Mouse (Mus musculus) stomach, postnatal 0 days (tissue): Measurements from ENCODE around the gene Sh3bgrl2. TPM values are rescaled to one million over a fixed set of nuclear protein-coding genes. Genes with fewer than 3 reads are reported as not detected.

Experiments used
- ATAC-seq: fragments of 200-750 bp; cut with Nextera tagmentation; 2 replicates; pipeline ENCODE4 v1.8.0; 2017; ENCODE audit not compliant: low FRiP score, low TSS enrichment
- DNase-seq: peaks from one replicate; pipeline ENCODE4 v3.0.0-alpha.2; 2016; ENCODE audit warnings: low spot score
- H3K27ac ChIP-seq: fragments of 300-500 bp; sonication (generic); replicated peaks from 2 replicates; pipeline ENCODE4 v1.5.1; 2014; ENCODE audit warnings: mild to moderate bottlenecking, control low read depth
- H3K27me3 ChIP-seq: fragments of 300-500 bp; sonication (generic); 2 replicates; pipeline ENCODE4 v1.6.1; 2014; ENCODE audit warnings: low read length; ENCODE audit not compliant: control insufficient read depth, insufficient read depth
- H3K36me3 ChIP-seq: fragments of 300-500 bp; sonication (generic); 2 replicates; pipeline ENCODE4 v1.6.1; 2014; ENCODE audit warnings: low read length, mixed read lengths; ENCODE audit not compliant: control insufficient read depth, insufficient read depth
- H3K4me1 ChIP-seq: fragments of 300-500 bp; sonication (generic); replicated peaks from 2 replicates; pipeline ENCODE4 v1.6.1; 2014; ENCODE audit warnings: antibody characterized with exemption; ENCODE audit not compliant: control insufficient read depth, insufficient read depth
- H3K4me2 ChIP-seq: fragments of 300-500 bp; sonication (generic); replicated peaks from 2 replicates; pipeline ENCODE4 v1.6.1; 2014; ENCODE audit warnings: low read depth, mild to moderate bottlenecking, control low read depth, moderate library complexity
- H3K4me3 ChIP-seq: fragments of 300-500 bp; sonication (generic); 2 replicates; pipeline ENCODE4 v1.5.1; 2014; ENCODE audit warnings: low read depth, low read length, control low read depth
- H3K9ac ChIP-seq: fragments of 300-500 bp; sonication (generic); 2 replicates; pipeline ENCODE4 v1.6.1; 2014; ENCODE audit warnings: mild to moderate bottlenecking, low read length, control low read depth, mixed read lengths
- H3K9me3 ChIP-seq: fragments of 300-500 bp; sonication (generic); 2 replicates; pipeline ENCODE4 v1.6.1; 2016; ENCODE audit warnings: low read length; ENCODE audit not compliant: control insufficient read depth
- CTCF ChIP-seq: IDR thresholded peaks from 2 replicates; pipeline ENCODE4 v1.5.1; 2016; ENCODE audit warnings: antibody characterized with exemption, low read depth, mild to moderate bottlenecking, moderate library complexity
- EP300 ChIP-seq: optimal IDR thresholded peaks from 2 replicates; pipeline ENCODE3; 2016; ENCODE audit warnings: antibody characterized with exemption
- WGBS: fragments of 180-500 bp; shearing (Covaris S2); extraction: QIAGEN DNeasy Blood & Tissue Kit; methylation state at CpG from one replicate; pipeline ENCODE4 v1.1.7; 2014; 5-methylcytosine and 5-hydroxymethylcytosine counted together
- polyA plus RNA-seq: library from polyadenylated mRNA; unstranded; fragments of >200 nt; fragmentation: Nextera tagmentation; extraction: Ambion mirVana; gene quantifications from 2 replicates; pipeline ENCODE4 v1.2.1, GENCODE M21; 2015

Gene Sh3bgrl2
- polyA plus RNA-seq, 1 experiment from 2014 or later, result 114 TPM

DNA sequence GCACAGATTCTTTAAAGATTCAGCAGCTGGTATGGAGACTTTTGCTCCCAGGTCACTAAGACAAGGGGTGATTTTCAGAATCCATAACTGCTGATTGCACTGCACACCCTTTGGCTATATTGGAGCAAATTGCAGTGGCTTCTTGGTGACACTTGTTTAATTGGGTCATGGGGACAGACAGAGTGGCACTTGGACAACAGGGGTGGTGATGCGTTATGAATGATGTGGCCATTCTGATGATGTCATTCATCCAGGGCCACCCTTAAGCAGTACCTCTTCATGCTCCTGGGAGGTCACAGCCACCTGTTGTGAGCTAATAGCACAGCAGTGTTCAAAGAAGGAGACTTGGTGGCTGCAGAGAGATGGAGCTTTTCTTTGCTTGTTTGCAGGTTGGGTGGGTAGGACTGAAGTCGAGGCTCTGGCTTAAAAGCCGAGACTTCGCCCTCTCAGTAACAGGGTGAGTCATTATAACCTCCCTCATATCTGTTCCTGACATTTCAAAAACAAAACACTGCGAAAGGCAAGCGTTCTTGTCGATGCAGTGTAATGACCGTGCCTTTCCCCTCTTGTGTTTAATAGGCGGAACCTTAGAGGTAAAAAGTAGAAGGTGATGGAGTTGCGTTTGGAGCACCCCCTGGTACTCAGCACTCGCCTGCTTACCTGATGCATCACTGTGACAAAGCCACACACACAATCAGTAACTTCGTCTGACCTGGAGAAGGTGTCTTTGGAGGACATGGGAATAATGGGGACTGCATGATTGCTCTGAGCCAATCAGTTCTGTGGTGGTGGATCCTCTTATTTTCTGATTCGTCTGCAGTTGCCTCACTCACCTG is 48.7 kb downstream of the Sh3bgrl2 start:
- H3K36me3 ChIP-seq, result no peaks in the 10 kb centered on the region
- H3K4me3 ChIP-seq, result no peak overlapping the region
- no peak overlapping the region; the same call in 1 of the 2 replicates for H3K27ac ChIP-seq
- no peak overlapping the region for H3K4me2 ChIP-seq
- no peak for DNase-seq
- H3K9ac ChIP-seq, result no peak overlapping the region
- no peaks in the 10 kb centered on the region for H3K4me1 ChIP-seq
- H3K9me3 ChIP-seq, result no peaks in the 10 kb centered on the region
- no peaks in the 10 kb centered on the region for H3K27me3 ChIP-seq
- TF ChIP-seq EP300 (no peak), CTCF (no peak)
- WGBS, result 60% methylated on average over 13 of the region's 13 CpGs
- ATAC-seq, result peak; percentile 89

DNA sequence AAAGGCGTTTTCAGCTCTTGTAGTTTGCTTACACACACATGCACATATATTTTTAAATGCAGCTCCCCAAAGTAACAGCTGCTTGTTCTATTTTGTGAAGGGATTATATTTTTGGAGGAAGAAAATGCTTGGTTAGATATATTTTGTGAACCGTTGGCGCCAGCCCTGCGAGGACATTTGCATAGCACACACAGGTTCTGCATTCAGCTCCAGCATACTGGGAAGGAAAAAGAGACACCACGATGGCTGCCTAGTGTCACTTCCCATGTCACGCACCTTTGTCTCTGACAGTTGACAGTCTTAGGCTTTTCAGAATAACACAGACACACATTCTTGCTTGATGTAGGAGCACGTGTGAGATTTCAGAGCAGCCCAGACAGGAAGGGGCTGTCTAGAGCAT is 49.9 kb downstream of the Sh3bgrl2 start:
- WGBS, result 74% methylated on average over 7 of the region's 7 CpGs
- Histone ChIP-seq H3K9me3 (no peaks in the 10 kb centered on the region), H3K4me3 (no peak overlapping the region), H3K4me1 (no peaks in the 10 kb centered on the region), H3K4me2 (no peak overlapping the region), H3K27ac (no peak overlapping the region), H3K27me3 (no peaks in the 10 kb centered on the region), H3K9ac (no peak overlapping the region), H3K36me3 (no peaks in the 10 kb centered on the region)
- ATAC-seq (no peak), DNase-seq (no peak)
- TF ChIP-seq EP300 (no peak), CTCF (no peak)

DNA sequence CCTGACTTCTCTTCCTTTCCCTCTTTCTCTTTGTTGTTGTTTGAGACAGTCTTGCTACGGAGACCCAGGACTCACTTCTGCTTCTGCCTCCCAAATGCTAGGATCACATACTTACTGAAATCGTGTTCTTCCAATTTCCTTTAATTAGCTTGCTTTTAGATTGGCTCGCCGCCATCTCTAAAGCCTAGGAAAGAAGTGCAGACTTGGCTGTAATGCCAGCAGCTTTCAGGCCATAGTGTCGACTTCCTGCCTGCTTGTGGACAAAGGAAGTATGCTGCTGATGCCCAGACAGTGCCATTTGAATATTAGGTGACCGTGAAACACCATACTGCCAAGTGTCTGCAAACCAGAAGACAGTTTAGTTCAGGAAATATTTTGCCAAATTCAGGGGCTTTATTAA is 51.4 kb downstream of the Sh3bgrl2 start:
- WGBS, result 53% methylated on average over 6 of the region's 6 CpGs
- Histone ChIP-seq H3K27me3 (no peaks in the 10 kb centered on the region), H3K4me2 (no peak overlapping the region), H3K27ac (no peak overlapping the region), H3K9ac (no peak overlapping the region), H3K9me3 (no peaks in the 10 kb centered on the region), H3K4me3 (no peak overlapping the region), H3K4me1 (no peaks in the 10 kb centered on the region), H3K36me3 (no peaks in the 10 kb centered on the region)
- no peak for DNase-seq
- TF ChIP-seq CTCF (no peak), EP300 (no peak)
- no peak for ATAC-seq

DNA sequence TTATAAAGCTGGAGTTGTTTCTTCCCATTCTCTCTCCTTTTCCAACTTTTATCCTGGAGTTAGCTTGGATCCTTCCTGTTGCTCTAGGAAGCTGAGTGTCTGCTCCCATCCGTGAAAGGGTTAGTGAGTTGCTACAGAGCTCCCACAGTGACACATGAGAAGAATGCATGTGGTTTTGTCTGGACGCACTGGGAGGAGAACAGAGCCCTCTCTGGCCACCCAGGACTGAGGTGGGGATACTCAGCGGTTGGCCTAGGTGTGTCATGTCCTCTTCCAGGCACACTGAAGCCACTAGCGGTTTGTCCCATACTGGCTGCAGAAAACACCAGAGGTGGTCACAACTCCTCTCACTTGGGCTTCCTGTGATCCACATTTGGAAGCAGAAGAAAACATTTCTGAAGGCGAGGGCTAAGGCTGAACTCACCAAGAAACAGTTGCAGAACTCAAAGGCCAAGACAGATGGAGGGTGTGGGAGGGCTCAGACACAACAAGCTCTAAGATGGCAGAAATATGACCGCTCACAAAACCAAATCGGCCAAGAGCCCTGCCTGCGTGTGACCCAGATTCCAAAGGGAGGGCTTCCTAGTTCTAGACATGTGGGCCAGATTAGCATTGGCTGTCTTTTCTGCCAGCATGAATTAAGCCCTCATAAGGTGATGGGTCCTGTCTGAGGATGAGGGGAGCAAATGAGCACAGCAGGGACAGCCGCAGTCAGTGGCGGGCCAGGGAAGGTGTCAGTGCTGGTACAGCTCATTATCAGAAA is 52.3 kb downstream of the Sh3bgrl2 start:
- H3K4me3 ChIP-seq, result no peak overlapping the region
- DNase-seq (no peak), ATAC-seq (no peak)
- H3K4me1 ChIP-seq, result no peaks in the 10 kb centered on the region
- TF ChIP-seq EP300 (no peak), CTCF (no peak)
- WGBS, result 85% methylated on average over 10 of the region's 10 CpGs
- H3K9ac ChIP-seq, result no peak overlapping the region; the same call in 1 of the 2 replicates
- H3K27ac ChIP-seq, result no peak overlapping the region
- H3K36me3 ChIP-seq, result no peaks in the 10 kb centered on the region
- H3K9me3 ChIP-seq, result no peaks in the 10 kb centered on the region
- H3K27me3 ChIP-seq, result no peaks in the 10 kb centered on the region
- H3K4me2 ChIP-seq, result no peak overlapping the region

DNA sequence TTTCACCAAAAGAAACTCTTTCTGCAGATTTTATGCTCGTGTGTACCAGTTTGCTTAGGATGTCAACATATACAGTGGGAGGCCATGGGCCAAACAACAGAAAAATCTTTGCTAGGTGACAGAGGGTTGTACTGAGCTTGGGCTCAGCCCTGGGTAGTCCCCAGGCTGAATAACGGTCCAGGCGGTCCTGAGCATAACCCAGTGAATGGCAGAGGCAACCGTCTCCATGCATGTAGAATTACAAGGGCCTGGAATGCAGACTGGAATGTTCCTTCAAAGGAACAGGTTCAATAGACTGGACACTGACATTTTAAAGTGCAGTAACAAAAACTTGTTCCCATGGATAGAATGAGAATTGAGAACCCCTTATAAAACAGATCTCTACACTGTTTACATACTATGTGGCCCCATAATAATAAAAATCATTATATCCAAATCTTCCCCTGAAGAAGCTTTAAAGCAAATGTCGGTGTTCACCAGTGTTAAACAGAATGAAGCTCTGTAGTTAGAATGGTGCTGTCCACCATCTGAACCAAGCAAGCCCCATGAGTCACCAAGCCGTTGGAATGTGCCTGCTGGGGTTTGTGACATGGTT is 54.1 kb downstream of the Sh3bgrl2 start:
- no peak overlapping the region for H3K4me3 ChIP-seq
- 69% methylated on average over 6 of the region's 6 CpGs for WGBS
- ATAC-seq (no peak), DNase-seq (no peak)
- no peak overlapping the region for H3K9ac ChIP-seq
- H3K27ac ChIP-seq, result no peak overlapping the region
- H3K36me3 ChIP-seq, result no peaks in the 10 kb centered on the region
- no peak overlapping the region for H3K4me2 ChIP-seq
- no peak for TF ChIP-seq CTCF
- no peak for TF ChIP-seq EP300
- H3K9me3 ChIP-seq, result no peaks in the 10 kb centered on the region
- H3K27me3 ChIP-seq, result no peaks in the 10 kb centered on the region
- no peaks in the 10 kb centered on the region for H3K4me1 ChIP-seq
